Mouse (Mus musculus) T-cell, adult 2 months (primary cell): Measurements from ENCODE around the gene Arx.

Source experiments
- DNase-seq: peaks from one replicate; pipeline ENCODE4 v3.0.0; 2022; ENCODE audit warnings: low spot score

Gene Arx

GRCm38 (mm10) chrX:93286291-93286893, at the start of gene Arx:
TSS of gene Arx (plus strand) at chrX:93286445.
- peak; percentile 10 for DNase-seq

GRCm38 (mm10) chrX:93251329-93251728, 34.9 kb upstream of the Arx start:
- no peak for DNase-seq

DNA sequence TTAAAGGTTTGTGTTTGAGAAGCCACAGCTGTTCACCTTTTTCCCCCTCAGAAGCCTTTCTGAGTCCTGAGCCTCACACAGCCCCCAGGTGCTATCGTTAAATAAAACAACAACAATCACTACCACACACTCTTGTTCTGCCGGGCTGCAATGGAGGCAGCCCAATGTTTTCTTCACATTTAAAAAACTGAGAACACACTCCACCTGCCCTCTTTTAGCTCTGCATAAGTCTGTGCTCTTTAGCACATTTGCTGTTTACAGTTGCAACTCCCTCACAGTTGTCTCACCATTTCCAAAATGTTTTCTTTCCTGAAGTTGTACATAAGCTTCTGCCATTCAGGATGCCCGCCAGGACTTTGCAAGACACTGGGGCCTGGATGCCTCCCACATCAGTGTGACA, 10.6 kb upstream of the Arx start:
- no peak for DNase-seq

DNA sequence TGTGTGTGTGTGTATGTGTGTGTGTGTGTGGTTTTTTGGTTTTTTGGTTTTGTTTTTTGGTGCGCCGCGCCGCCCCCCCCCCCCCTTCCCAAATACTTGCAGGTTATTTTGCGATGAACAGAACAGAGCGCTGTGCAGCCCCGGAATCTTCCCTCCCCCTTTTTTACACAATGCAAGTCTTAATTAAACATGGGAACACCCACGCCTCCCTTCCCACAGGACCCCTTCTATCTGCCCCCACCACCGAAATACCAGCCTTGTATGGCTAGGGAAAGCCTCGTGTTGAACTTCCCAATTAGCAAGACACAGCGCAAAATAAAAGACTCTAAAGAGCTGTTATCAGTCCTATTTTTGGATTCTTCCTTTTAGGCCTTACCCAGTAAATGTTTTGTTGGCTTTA, 6.3 kb upstream of the Arx start:
- no peak for DNase-seq

GRCm38 (mm10) chrX:93281028-93281723, 5.1 kb upstream of the Arx start:
- peak; percentile 8 for DNase-seq

DNA sequence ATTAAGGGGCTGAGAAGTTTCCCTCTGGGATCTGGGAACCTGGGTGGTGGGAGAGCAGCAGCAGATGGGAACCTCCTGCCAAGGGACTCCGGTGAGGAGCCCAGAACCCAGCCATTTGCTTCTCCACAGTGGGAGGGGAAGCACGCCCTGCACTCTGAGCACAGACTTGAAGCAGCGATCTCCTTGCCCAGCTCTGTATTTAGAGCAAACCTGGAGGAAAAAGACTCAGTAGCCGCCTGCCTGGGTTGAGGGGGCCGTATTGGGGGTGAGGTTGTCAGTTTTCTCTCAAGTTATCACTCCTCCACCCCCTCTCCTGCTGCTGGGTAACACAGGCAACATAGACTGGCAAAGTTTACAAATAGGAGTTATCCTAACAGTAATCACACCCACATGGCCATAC, 4.5 kb upstream of the Arx start:
- DNase-seq = no peak

DNA sequence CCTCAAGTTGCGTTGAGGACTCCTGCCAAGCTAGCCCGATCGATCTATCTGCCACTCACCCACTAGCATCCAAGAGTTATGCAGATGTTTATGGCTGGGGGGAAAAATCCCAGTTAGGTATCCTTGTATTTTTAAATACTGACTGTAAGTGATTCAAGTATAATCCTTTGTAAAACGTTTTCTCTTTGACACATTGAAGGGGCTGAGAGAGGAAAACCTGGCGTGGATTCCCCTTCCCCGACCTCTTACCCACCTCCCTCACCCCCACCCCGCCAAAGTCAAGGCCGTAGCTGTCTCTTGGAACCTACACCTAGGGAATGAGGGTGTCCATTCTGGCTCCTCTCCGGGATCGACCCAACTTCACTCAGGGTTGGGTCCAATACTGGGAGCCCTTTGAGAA, 1.2 kb upstream of the Arx start:
- no peak for DNase-seq

DNA sequence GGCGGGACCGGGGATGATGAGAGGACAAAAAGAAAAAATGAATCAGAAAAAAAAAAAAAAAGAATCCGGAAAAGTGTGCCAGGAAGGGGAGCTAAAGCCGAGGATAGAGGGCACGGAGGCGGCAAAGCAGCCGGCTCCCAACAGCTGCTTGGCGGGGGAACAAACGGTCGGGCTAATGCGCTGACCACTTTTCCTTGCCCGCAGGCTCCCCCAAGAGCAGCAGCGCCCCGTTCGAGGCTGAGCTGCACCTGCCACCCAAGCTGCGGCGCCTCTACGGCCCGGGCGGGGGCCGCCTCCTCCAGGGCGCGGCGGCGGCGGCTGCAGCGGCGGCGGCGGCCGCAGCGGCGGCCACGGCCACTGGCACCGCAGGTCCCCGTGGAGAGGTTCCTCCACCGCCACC, 2.1 kb downstream of the Arx start:
- no peak for DNase-seq

DNA sequence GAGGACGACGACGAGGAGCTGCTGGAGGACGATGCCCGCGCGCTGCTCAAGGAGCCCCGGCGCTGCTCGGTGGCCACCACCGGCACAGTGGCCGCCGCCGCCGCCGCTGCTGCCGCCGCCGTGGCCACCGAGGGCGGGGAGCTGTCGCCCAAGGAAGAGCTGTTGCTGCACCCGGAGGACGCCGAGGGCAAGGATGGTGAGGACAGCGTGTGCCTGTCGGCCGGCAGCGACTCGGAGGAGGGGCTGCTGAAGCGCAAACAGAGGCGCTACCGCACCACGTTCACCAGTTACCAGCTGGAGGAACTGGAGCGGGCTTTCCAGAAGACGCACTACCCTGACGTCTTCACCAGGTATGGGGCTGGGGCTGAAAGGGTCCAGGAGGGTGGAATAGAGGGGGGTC, 2.8 kb downstream of the Arx start:
- no peak for DNase-seq

GRCm38 (mm10) chrX:93289851-93290380, 3.7 kb downstream of the Arx start:
- DNase-seq = no peak

- DNase-seq = no peak
Measured at GRCm38 (mm10) chrX:93292031-93292430, 5.8 kb downstream of the Arx start.

GRCm38 (mm10) chrX:93294736-93295490, 8.7 kb downstream of the Arx start:
- no peak for DNase-seq

- no peak for DNase-seq
Measured at GRCm38 (mm10) chrX:93295819-93296218, 9.6 kb downstream of the Arx start.

DNA sequence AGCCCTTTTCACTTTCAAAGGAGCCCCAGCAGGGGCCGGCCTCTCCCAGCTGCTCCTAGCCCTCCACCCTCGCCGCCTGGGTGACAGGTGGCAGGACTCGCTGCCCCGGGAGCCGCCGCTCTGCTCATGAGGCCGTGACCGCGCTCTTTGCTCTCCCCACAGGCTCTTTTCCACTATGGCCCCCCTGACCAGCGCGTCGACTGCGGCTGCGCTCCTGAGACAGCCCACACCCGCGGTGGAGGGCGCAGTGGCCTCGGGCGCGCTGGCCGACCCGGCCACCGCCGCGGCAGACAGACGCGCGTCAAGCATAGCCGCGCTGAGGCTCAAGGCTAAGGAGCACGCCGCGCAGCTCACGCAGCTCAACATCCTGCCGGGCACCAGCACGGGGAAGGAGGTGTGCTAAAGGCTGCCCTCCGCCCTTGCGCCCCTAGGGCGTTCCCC, 10.8 kb downstream of the Arx start:
- no peak for DNase-seq

- DNase-seq = no peak
Measured at GRCm38 (mm10) chrX:93299046-93299626, 12.9 kb downstream of the Arx start.

GRCm38 (mm10) chrX:93299771-93300170, 13.5 kb downstream of the Arx start:
- DNase-seq = no peak

DNA sequence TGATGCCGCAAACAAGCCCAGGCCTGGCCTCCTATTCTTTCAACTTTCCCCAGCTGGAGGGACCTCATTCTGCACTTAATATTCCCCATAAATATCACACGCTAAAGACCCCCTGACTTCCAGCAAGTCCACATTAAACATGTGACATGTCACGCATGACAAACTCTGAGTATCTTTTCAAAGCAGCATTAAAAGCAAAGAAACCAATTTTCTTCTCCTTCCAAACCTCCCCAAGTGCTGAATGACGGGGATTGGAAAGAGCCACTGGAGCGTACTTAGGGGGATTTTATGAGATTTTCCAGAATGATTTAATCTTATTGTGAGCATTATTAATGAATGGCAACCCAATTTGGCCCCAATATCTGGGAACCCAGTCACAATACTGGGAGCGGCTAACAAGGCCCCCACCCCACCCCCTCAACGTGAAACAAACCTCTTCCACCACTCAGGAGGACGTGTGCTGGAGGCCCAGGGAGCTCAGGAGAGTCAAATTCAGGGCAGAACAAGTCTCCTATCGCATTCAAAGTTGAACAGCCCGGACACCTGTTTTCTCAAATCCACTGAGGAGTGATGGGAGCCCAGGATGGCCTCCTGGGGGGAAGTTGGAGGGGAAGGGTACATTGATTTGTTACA, 14.1 kb downstream of the Arx start:
- no peak for DNase-seq

DNA sequence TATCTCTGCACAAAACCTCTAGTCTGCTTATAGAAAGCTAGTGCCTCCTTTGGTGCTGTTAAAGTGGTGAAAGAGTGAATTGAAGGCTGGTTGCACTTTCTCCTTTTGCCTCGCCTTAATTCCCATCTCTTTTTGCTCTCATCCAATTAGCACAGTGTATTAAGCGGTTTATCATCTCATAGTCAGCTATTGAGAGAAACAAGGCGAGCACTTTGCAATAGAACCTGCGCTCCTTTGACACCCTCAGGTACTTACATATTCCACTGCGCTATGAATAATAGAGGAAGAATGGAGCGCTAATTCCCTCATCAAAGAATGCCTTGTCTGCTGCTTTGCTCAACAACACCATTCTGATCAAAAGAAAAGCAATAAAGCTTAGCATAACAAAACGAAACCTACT, 15.6 kb downstream of the Arx start:
- DNase-seq = no peak

DNA sequence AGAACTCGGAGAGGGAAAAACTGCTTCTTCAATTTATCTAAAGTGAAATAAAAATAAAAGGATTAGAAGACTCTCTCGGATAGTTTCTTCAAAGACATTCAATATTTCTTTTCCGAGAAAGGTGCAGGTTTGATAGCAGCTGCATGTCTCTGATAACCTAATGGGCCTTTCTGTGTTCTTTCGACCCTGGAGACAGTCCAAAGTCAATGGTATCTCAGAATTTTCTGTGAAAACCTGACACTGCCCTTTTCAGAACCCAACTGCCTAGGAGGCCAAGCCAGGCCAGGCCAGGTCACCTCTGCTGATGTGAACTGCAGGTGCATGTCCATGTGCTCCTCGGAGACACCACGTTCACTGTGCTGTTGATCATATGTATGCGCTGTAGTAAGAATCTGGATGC, 19.5 kb downstream of the Arx start:
- DNase-seq = no peak

DNA sequence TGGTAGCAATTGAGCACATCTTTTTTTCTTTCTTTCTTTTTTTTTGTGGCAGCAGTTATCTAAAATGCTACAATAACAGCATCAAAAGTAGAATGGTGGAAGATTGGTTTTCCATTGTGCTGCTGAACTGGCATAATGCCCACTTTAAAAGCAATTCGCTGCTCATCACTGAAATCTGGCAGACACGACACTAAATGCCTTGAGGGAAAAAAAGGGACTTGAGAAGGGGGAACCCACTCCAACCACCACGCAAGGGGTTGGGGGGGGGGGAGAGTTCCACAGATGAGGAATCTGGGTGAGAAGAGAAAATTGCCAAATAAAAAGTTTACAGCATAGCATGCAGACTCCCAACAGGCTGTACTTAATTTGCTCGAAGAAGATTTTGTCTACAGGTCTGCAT, 31.3 kb downstream of the Arx start:
- DNase-seq = no peak

DNA sequence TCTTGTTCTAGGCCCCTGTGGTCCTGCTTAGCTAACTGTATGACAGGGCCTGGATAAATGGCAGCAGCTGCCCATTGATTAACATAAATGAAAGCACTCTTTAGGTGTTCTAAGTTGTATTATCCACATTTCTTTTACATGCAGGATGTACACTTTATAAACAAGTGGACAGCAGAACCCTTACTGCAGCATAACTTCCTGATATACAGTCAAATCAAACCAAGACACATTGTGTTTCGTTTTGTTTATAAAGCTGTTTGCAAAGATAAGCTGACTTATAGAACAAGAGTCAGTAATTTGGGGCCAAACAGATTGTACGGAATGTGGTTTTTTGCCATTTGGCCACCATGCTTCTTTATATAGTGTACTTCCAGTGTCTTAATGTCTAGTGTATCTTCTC, 33.7 kb downstream of the Arx start:
- DNase-seq = no peak

- DNase-seq = no peak
Measured at GRCm38 (mm10) chrX:93321336-93321735, 35.1 kb downstream of the Arx start.
